Mouse (Mus musculus) heart, embryonic 14.5 days (tissue): ENCODE results near the gene Shld1. TPM values are rescaled to one million over a fixed set of nuclear protein-coding genes. Genes with fewer than 3 reads are reported as not detected.
A peak's percentile ranks its signal among the peaks of the same experiment; 100 is the strongest.

ENCODE experiments used
- ATAC-seq: fragments of 200-750 bp; cut with Nextera tagmentation; 2 replicates; pipeline ENCODE4 v1.8.0; 2017; ENCODE audit warnings: low read depth, moderate TSS enrichment; ENCODE audit not compliant: insufficient number of reproducible peaks, insufficient read depth, low FRiP score
- H3K27ac ChIP-seq, 2 experiments: fragments of 200-500 bp in 1 of 2; fragments of 300-500 bp in 1 of 2; sonication (generic) in 1 of 2; replicated peaks in 1 of 2; 2 replicates each; pipeline ENCODE4 v1.5.1; 2012 to 2014; ENCODE audit warnings: low read depth in 2 of 2, low read length in 2 of 2, control low read depth in 1 of 2, mild to moderate bottlenecking in 1 of 2, mixed read lengths in 1 of 2; ENCODE audit not compliant: control insufficient read depth in 1 of 2, insufficient read depth in 1 of 2
- H3K27me3 ChIP-seq: fragments of 300-500 bp; sonication (generic); 2 replicates; pipeline ENCODE4 v1.6.1; 2014; ENCODE audit warnings: mild to moderate bottlenecking, low read length, control low read depth; ENCODE audit not compliant: control insufficient read depth, insufficient read depth
- H3K36me3 ChIP-seq: fragments of 300-500 bp; sonication (generic); 2 replicates; pipeline ENCODE4 v1.6.1; 2014; ENCODE audit warnings: mild to moderate bottlenecking, control low read depth, low read length, mixed read lengths; ENCODE audit not compliant: control insufficient read depth, insufficient read depth
- H3K4me1 ChIP-seq, 2 experiments: fragments of 200-500 bp in 1 of 2; fragments of 300-500 bp in 1 of 2; sonication (generic) in 1 of 2; 2 replicates each; pipeline ENCODE4 v1.6.1; 2012 to 2014; ENCODE audit warnings: low read length in 2 of 2, control low read depth in 1 of 2, mixed read lengths in 1 of 2; ENCODE audit not compliant: control insufficient read depth in 2 of 2, insufficient read depth in 2 of 2
- H3K4me2 ChIP-seq: fragments of 300-500 bp; sonication (generic); 2 replicates; pipeline ENCODE4 v1.6.1; 2014; ENCODE audit warnings: mild to moderate bottlenecking, low read length
- H3K4me3 ChIP-seq, 2 experiments: fragments of 200-500 bp in 1 of 2; fragments of 300-500 bp in 1 of 2; sonication (generic) in 1 of 2; 2 replicates each; pipeline ENCODE4 v1.5.1; 2012 to 2014; ENCODE audit warnings: low read length in 2 of 2, mild to moderate bottlenecking in 2 of 2, control low read depth in 1 of 2, low read depth in 1 of 2, moderate library complexity in 1 of 2; ENCODE audit not compliant: control insufficient read depth in 1 of 2, insufficient read depth in 1 of 2
- H3K9ac ChIP-seq: fragments of 300-500 bp; sonication (generic); 2 replicates; pipeline ENCODE4 v1.6.1; 2014; ENCODE audit warnings: mild to moderate bottlenecking, low read length
- H3K9me3 ChIP-seq: fragments of 300-500 bp; sonication (generic); 2 replicates; pipeline ENCODE4 v1.6.1; 2016; ENCODE audit warnings: low read length, control low read depth; ENCODE audit not compliant: control insufficient read depth
- WGBS: fragments of 180-500 bp; shearing (Covaris S2); extraction: QIAGEN DNeasy Blood & Tissue Kit; methylation state at CpG from one replicate; pipeline ENCODE4 v1.1.7; 2014; 5-methylcytosine and 5-hydroxymethylcytosine counted together
- polyA plus RNA-seq: library from polyadenylated mRNA; unstranded; fragments of >200 nt; fragmentation: Nextera tagmentation; extraction: Ambion mirVana; gene quantifications from 2 replicates; pipeline ENCODE4 v1.2.1, GENCODE M21; 2014

The Shld1 gene
- polyA plus RNA-seq, 1 experiment from 2014 or later = 13.3 TPM

DNA sequence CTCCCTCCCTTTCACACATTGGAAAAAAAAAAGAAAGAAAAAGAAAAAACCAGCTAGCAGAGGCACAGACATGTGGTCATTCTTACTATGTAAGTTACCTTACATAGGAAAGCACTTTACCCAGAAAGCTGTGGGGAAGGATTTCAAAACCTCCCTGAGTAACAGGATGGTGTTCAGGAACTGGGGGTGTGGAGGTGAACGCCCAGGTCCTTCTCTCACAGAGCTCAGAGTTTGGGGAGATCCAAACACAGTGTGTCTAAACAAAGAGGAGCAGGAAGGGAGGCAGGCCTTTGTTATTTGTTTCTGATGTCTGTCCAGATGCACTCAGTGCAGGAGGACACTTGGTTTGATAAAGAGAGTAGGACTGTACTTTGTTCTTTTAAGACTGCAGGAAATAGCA lies 5.6 kb downstream of the Shld1 start:
- H3K9ac ChIP-seq = no peak overlapping the region
- H3K4me2 ChIP-seq = no peak overlapping the region
- H3K27me3 ChIP-seq = no peaks in the 10 kb centered on the region
- H3K9me3 ChIP-seq = no peaks in the 10 kb centered on the region
- H3K27ac ChIP-seq = peak overlapping the region in 1 of 2 experiments; percentile 16; a peak in 1 of 4 replicates
- peaks cover 10 to 20% of the 10 kb centered on the region in 2 experiments; a peak in 2 of 4 replicates for H3K4me1 ChIP-seq
- 52% methylated on average over 1 of the region's 1 CpGs for WGBS
- no peak for ATAC-seq
- no peaks in the 10 kb centered on the region; the same call in 1 of the 2 replicates for H3K36me3 ChIP-seq
- no peak overlapping the region for H3K4me3 ChIP-seq

- Histone ChIP-seq H3K27ac (no peak overlapping the region), H3K4me3 (no peak overlapping the region), H3K27me3 (no peaks in the 10 kb centered on the region), H3K4me2 (no peak overlapping the region), H3K36me3 (no peaks in the 10 kb centered on the region; the same call in 1 of the 2 replicates), H3K9ac (no peak overlapping the region), H3K9me3 (no peaks in the 10 kb centered on the region), H3K4me1 (peaks cover 12 to 18% of the 10 kb centered on the region in 2 experiments; a peak in 2 of 4 replicates)
- no peak for ATAC-seq
- 55% methylated on average over 3 of the region's 3 CpGs for WGBS
These were observed 7.2 kb downstream of the Shld1 start for GRCm38 (mm10) chr2:132693980-132694379.

- Histone ChIP-seq H3K9me3 (no peaks in the 10 kb centered on the region), H3K36me3 (no peaks in the 10 kb centered on the region; the same call in 1 of the 2 replicates), H3K4me2 (no peak overlapping the region), H3K9ac (no peak overlapping the region), H3K4me3 (no peak overlapping the region), H3K27ac (no peak overlapping the region), H3K27me3 (no peaks in the 10 kb centered on the region), H3K4me1 (peaks cover 8% of the 10 kb centered on the region in 2 experiments; a peak in 1 of 4 replicates)
- no peak for ATAC-seq
- 50% methylated on average over 9 of the region's 9 CpGs for WGBS
These were observed 8.8 kb downstream of the Shld1 start for GRCm38 (mm10) chr2:132695358-132696093.

GRCm38 (mm10) chr2:132696519-132696918 lies 9.8 kb downstream of the Shld1 start:
- Histone ChIP-seq H3K4me2 (no peak overlapping the region), H3K9me3 (no peaks in the 10 kb centered on the region), H3K9ac (no peak overlapping the region), H3K27me3 (no peaks in the 10 kb centered on the region), H3K4me3 (no peak overlapping the region), H3K4me1 (peaks cover 8% of the 10 kb centered on the region in 2 experiments; a peak in 1 of 4 replicates), H3K36me3 (no peaks in the 10 kb centered on the region; the same call in 1 of the 2 replicates), H3K27ac (0 out of 4 replicates have a peak overlapping the region, but pooled peaks of 1 of the 2 experiments have one; percentile 1)
- 82% methylated on average over 5 of the region's 5 CpGs for WGBS
- ATAC-seq = no peak

GRCm38 (mm10) chr2:132697256-132697655 lies 10.5 kb downstream of the Shld1 start:
- no peaks in the 10 kb centered on the region for H3K27me3 ChIP-seq
- H3K36me3 ChIP-seq = peaks cover under 1% of the 10 kb centered on the region; the same call in 1 of the 2 replicates
- no peak overlapping the region for H3K4me3 ChIP-seq
- no peak overlapping the region; a peak in 1 of 4 replicates for H3K27ac ChIP-seq
- ATAC-seq = no peak
- H3K9ac ChIP-seq = no peak overlapping the region
- H3K4me2 ChIP-seq = no peak overlapping the region
- no peaks in the 10 kb centered on the region for H3K9me3 ChIP-seq
- WGBS = 90% methylated on average over 5 of the region's 5 CpGs
- peaks cover 8% of the 10 kb centered on the region in 2 experiments; a peak in 1 of 4 replicates for H3K4me1 ChIP-seq

DNA sequence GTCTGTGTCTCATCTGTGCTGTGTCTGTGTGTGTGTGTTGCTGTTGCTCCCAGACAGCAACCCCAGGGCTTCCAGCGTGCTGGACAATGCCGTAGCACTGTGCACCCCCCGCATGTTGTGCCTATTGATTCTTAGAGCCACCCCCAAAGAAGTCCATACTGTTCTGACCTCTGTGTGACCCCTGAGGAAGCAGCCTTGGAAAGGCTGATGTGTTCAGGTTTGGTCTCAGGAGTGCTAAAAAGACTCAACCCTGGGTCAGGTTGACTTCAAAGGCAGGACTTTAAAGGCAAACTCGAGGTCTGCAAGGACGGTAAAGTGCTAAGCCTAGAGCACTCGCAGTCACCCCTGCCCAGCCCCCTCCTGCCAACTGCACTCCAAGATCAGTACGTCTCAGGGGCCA lies 11.0 kb downstream of the Shld1 start:
- Histone ChIP-seq H3K27ac (no peak overlapping the region), H3K4me1 (peaks cover 8% of the 10 kb centered on the region in 2 experiments; a peak in 1 of 4 replicates), H3K4me3 (no peak overlapping the region), H3K36me3 (peaks cover 4% of the 10 kb centered on the region; the same call in 1 of the 2 replicates), H3K9ac (no peak overlapping the region), H3K9me3 (no peaks in the 10 kb centered on the region), H3K27me3 (no peaks in the 10 kb centered on the region), H3K4me2 (no peak overlapping the region)
- 63% methylated on average over 7 of the region's 7 CpGs for WGBS
- no peak for ATAC-seq

- H3K27me3 ChIP-seq = no peaks in the 10 kb centered on the region
- H3K36me3 ChIP-seq = peaks cover 4% of the 10 kb centered on the region; the same call in 1 of the 2 replicates
- peaks cover 8% of the 10 kb centered on the region in 2 experiments; a peak in 1 of 4 replicates for H3K4me1 ChIP-seq
- H3K9me3 ChIP-seq = no peaks in the 10 kb centered on the region
- WGBS = 56% methylated on average over 6 of the region's 6 CpGs
- ATAC-seq = no peak
- H3K4me3 ChIP-seq = no peak overlapping the region
- no peak overlapping the region for H3K9ac ChIP-seq
- H3K27ac ChIP-seq = peak overlapping the region in 1 of 2 experiments; percentile 47; a peak in 1 of 4 replicates
- no peak overlapping the region for H3K4me2 ChIP-seq
These were observed 11.7 kb downstream of the Shld1 start for GRCm38 (mm10) chr2:132698420-132698819.
